Mouse (Mus musculus) liver, adult 2 months (tissue): ENCODE data around the gene H2al1e. TPM values are rescaled to one million over a fixed set of nuclear protein-coding genes. Genes with fewer than 3 reads are reported as not detected.
"Not testable (repeated sequence)": the region's sequence is repeated elsewhere in the genome, so short reads cannot be mapped to it uniquely, and the experiment has no call there.

ENCODE experiments used
- DNase-seq: peaks from one replicate; pipeline ENCODE4 v3.0.0-alpha.2; 2011; ENCODE audit warnings: low read depth, low spot score; ENCODE audit errors: extremely low read depth
- H3K27ac ChIP-seq: fragments of 200-500 bp; replicated peaks from 2 replicates; pipeline ENCODE4 v1.5.1; 2012; ENCODE audit warnings: low read depth, mild to moderate bottlenecking, control low read depth, inconsistent platforms, low read length; ENCODE audit not compliant: insufficient read depth
- H3K27me3 ChIP-seq: fragments of 200-500 bp; 2 replicates; pipeline ENCODE4 v1.6.1; 2012; ENCODE audit warnings: mild to moderate bottlenecking, moderate library complexity, low read length, inconsistent platforms; ENCODE audit not compliant: control insufficient read depth, insufficient read depth
- H3K36me3 ChIP-seq: fragments of 200-500 bp; 2 replicates; pipeline ENCODE4 v1.6.1; 2012; ENCODE audit warnings: low read length, inconsistent platforms; ENCODE audit not compliant: control insufficient read depth, insufficient read depth
- H3K4me1 ChIP-seq: fragments of 200-500 bp; 2 replicates; pipeline ENCODE4 v1.6.1; 2011; ENCODE audit warnings: low read length; ENCODE audit not compliant: control insufficient read depth, insufficient read depth
- H3K4me3 ChIP-seq: fragments of 200-500 bp; 2 replicates; pipeline ENCODE4 v1.5.1; 2011; ENCODE audit warnings: low read depth, mild to moderate bottlenecking, control low read depth, low read length, moderate library complexity; ENCODE audit not compliant: insufficient read depth
- H3K79me2 ChIP-seq: fragments of 200-500 bp; 2 replicates; pipeline ENCODE4 v1.6.1; 2012; ENCODE audit warnings: inconsistent platforms, mild to moderate bottlenecking, low read length, moderate library complexity; ENCODE audit not compliant: control insufficient read depth, insufficient read depth
- H3K9ac ChIP-seq: fragments of 200-500 bp; 2 replicates; pipeline ENCODE4 v1.6.1; 2012; ENCODE audit warnings: low read depth, mild to moderate bottlenecking, control low read depth, inconsistent platforms, low read length
- CTCF ChIP-seq: fragments of 200-500 bp; IDR thresholded peaks from 2 replicates; pipeline ENCODE4 v1.5.1; 2011; ENCODE audit warnings: low read depth, low read length, control low read depth
- POLR2A ChIP-seq: fragments of 200-500 bp; IDR thresholded peaks from 2 replicates; pipeline ENCODE4 v1.6.1; 2011; ENCODE audit warnings: low read length, control low read depth; ENCODE audit not compliant: insufficient read depth; ENCODE audit errors: extremely low read depth
- WGBS: fragments of 180-500 bp; shearing (Covaris S2); methylation state at CpG from one replicate; pipeline ENCODE4 v1.1.7; 2018; 5-methylcytosine and 5-hydroxymethylcytosine counted together
- polyA plus RNA-seq: library from polyadenylated mRNA; depleted of rRNA; stranded (reverse); fragments of >200 nt; gene quantifications from 2 replicates; pipeline ENCODE4 v1.2.3, GENCODE M21; 2012; rRNA removed
- total RNA-seq: library from RNA; depleted of rRNA; stranded (reverse); fragments of >200 nt; gene quantifications from 2 replicates; pipeline ENCODE4 v1.2.3, GENCODE M21; 2014; rRNA removed

Gene H2al1e
- total RNA-seq (not detected in 2 replicates), polyA plus RNA-seq (not detected in 2 replicates)

DNA sequence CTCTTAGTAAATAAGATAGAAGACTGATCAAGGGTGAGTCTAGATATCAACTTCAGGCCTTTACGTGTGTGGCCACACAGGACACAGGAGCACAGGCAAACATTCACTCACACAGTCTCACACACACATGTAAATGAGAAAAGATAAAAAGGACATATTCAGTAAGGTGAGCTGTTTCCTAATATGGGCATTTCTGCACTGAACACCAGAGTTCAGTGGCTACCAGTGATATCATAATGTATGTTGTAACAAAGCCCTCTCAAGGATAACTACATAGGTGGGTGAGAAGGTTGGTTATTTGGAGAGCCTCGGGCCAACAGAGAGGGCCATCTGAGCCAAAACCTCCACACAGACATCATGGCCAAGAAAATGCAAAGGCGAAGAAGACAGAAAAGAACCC is at the start of gene H2al1e:
H2al1e (plus strand) TSS at position 301 of the 400 bp plus-strand sequence.
- not testable (repeated sequence) for DNase-seq, H3K79me2 ChIP-seq, H3K9ac ChIP-seq, H3K4me3 ChIP-seq, H3K27ac ChIP-seq, H3K27me3 ChIP-seq, H3K4me1 ChIP-seq, H3K36me3 ChIP-seq
- no CpG with 5 or more reads among the region's 3 CpGs for WGBS

DNA sequence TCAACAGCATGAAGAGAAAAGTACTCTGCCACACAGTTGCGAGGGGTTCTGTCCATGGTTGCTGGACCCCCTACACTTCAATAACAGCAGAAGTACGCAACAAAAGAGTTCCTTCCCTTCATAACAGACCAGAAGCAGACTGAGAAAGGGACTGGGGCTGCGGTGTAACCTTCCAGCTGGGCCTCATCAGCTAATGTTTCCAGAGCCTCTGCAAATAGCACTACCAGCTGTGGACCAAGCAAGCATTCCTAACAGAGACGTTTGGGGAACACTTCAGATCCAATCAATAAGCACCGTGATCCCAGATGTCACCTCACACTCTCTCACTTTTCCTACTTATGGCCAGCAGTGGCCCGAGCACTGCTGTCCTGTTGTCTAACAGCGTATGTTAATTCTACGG is 46.8 kb upstream of the H2al1e start:
- TF ChIP-seq POLR2A (no peak), CTCF (no peak)
- no peak overlapping the region for H3K27ac ChIP-seq
- WGBS: 74% methylated on average over 8 of the region's 8 CpGs
- no peak overlapping the region for H3K4me3 ChIP-seq
- no peaks in the 10 kb centered on the region for H3K4me1 ChIP-seq
- no peaks in the 10 kb centered on the region for H3K79me2 ChIP-seq
- H3K36me3 ChIP-seq: no peaks in the 10 kb centered on the region
- DNase-seq: no peak
- H3K27me3 ChIP-seq: no peaks in the 10 kb centered on the region
- H3K9ac ChIP-seq: no peak overlapping the region

DNA sequence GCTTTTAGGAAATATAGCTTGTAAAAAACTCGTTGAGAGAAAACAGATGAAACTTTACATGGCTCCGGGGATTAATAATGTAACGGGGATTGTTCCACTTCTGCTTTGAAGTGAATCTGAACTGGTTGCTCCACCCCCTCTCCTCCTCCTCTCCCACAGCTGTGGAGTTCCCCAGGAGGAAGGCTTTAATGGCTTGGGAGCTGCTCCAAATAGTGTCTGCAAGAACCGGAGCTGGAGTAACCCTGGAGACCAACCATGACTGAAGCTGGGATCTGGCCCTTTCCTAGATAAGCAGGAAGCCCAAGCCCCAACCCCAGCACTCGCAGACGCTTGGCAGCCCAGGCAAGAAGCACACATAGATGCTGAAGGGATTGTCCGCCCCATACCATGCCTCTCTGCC is 43.9 kb upstream of the H2al1e start:
- Histone ChIP-seq H3K27ac (no peak overlapping the region), H3K36me3 (no peaks in the 10 kb centered on the region), H3K4me1 (no peaks in the 10 kb centered on the region), H3K27me3 (no peaks in the 10 kb centered on the region), H3K79me2 (no peaks in the 10 kb centered on the region), H3K4me3 (no peak overlapping the region), H3K9ac (no peak overlapping the region)
- WGBS: 80% methylated on average over 7 of the region's 7 CpGs
- TF ChIP-seq CTCF: no peak
- TF ChIP-seq POLR2A: no peak
- peak; percentile 3 for DNase-seq

DNA sequence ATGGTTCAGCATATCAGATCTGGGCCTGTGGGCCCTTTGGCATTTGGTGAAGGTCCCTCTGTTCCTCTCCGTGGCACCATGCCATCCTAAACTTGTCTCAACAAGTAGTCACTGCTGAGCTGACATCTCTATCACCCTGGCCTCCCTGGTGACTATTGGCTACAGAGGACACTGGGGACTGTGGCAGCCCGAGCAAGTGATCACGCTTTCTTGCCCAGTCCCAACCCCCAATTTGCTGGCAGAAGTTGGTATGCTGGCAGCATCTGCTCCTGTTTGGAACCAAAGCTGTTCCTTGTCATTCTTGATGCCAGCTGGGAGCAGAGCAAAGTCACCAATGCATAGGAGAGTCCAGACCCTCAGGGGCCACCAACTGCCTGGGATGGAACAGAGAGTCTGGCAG is 42.7 kb upstream of the H2al1e start:
- H3K27ac ChIP-seq: no peak overlapping the region
- no peaks in the 10 kb centered on the region for H3K4me1 ChIP-seq
- H3K79me2 ChIP-seq: no peaks in the 10 kb centered on the region
- peak; percentile 9 for DNase-seq
- no peak overlapping the region for H3K4me3 ChIP-seq
- no peak overlapping the region for H3K9ac ChIP-seq
- H3K36me3 ChIP-seq: no peaks in the 10 kb centered on the region
- no peaks in the 10 kb centered on the region for H3K27me3 ChIP-seq
- 59% methylated on average over 3 of the region's 3 CpGs for WGBS
- TF ChIP-seq CTCF (no peak), POLR2A (no peak)

DNA sequence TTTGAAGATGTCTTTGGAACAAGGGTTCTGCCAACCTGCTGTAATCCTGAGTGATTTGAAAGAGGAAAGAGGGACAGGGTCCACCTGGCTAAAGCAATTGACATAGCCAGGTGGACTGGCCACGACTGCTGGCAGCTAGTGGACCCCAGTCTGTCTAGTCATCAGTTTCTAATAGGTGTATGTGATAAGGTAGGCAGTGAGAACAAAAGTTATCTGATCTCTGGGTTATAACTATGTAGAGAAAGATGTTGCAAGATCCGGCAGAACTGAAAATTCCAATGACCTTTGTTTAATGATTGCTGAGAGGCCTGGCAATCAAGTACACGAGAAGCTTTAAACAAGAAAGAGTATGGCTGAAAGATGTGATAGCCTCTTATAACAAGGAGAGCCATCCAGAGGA is 38.5 kb upstream of the H2al1e start:
- 19% methylated on average over 3 of the region's 3 CpGs for WGBS
- no peak overlapping the region for H3K27ac ChIP-seq
- no peak overlapping the region for H3K4me3 ChIP-seq
- no peaks in the 10 kb centered on the region for H3K79me2 ChIP-seq
- TF ChIP-seq CTCF (no peak), POLR2A (no peak)
- H3K9ac ChIP-seq: no peak overlapping the region
- no peaks in the 10 kb centered on the region for H3K4me1 ChIP-seq
- H3K36me3 ChIP-seq: no peaks in the 10 kb centered on the region
- DNase-seq: peak; percentile 69
- no peaks in the 10 kb centered on the region for H3K27me3 ChIP-seq

DNA sequence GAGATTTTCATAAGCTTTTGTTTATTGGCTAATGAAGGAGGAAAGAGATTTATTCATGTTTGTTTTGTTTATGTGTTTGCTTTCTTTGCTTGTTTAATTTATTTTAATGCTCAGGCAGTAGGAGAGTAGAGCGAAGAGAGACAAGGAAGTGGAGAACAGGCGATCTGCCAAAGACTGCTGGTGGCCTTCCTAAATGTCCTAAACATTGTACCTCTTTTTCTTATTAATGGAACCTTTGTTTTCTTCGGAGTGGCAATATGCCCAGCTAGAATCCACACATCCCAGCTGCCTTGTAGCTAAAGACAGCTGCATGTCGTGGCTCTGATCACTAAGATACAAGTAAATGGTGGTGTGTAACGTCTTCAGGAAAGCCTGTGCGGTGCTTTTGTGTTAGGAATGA is 34.7 kb upstream of the H2al1e start:
- no peaks in the 10 kb centered on the region for H3K79me2 ChIP-seq
- no peak for DNase-seq
- no peak overlapping the region for H3K4me3 ChIP-seq
- H3K4me1 ChIP-seq: no peaks in the 10 kb centered on the region
- H3K36me3 ChIP-seq: no peaks in the 10 kb centered on the region
- no peak overlapping the region for H3K27ac ChIP-seq
- TF ChIP-seq POLR2A: no peak
- TF ChIP-seq CTCF: no peak
- H3K27me3 ChIP-seq: no peaks in the 10 kb centered on the region
- no peak overlapping the region for H3K9ac ChIP-seq
- 88% methylated on average over 6 of the region's 6 CpGs for WGBS
